Mouse (Mus musculus) midbrain, embryonic 16.5 days (tissue): ENCODE data around the gene Col27a1. TPM values are rescaled to one million over a fixed set of nuclear protein-coding genes. Genes with fewer than 3 reads are reported as not detected.
A peak's percentile ranks its signal among the peaks of the same experiment; 100 is the strongest.

Experiments used
- ATAC-seq: fragments of 200-750 bp; cut with Nextera tagmentation; 2 replicates; pipeline ENCODE4 v1.8.0; 2017; ENCODE audit warnings: moderate TSS enrichment
- H3K27ac ChIP-seq: fragments of 300-500 bp; sonication (generic); 2 replicates; pipeline ENCODE4 v1.5.1; 2014; ENCODE audit warnings: mild to moderate bottlenecking, low read length, mixed read lengths
- H3K27me3 ChIP-seq: fragments of 300-500 bp; sonication (generic); 2 replicates; pipeline ENCODE4 v1.6.1; 2014; ENCODE audit warnings: low read depth, low read length, mixed read lengths; ENCODE audit not compliant: control insufficient read depth, insufficient read depth
- H3K36me3 ChIP-seq: fragments of 300-500 bp; sonication (generic); 2 replicates; pipeline ENCODE4 v1.6.1; 2014; ENCODE audit warnings: mild to moderate bottlenecking, low read length, moderate library complexity, mixed read lengths; ENCODE audit not compliant: control insufficient read depth, insufficient read depth
- H3K4me1 ChIP-seq: fragments of 300-500 bp; sonication (generic); 2 replicates; pipeline ENCODE4 v1.6.1; 2014; ENCODE audit warnings: mild to moderate bottlenecking, low read length, mixed read lengths; ENCODE audit not compliant: control insufficient read depth, insufficient read depth
- H3K4me2 ChIP-seq: fragments of 300-500 bp; sonication (generic); 2 replicates; pipeline ENCODE4 v1.6.1; 2014; ENCODE audit warnings: mild to moderate bottlenecking, low read length, mixed read lengths
- H3K4me3 ChIP-seq: fragments of 300-500 bp; sonication (generic); 2 replicates; pipeline ENCODE4 v1.5.1; 2014; ENCODE audit warnings: low read depth, mild to moderate bottlenecking, low read length, moderate library complexity, mixed read lengths
- H3K9ac ChIP-seq: fragments of 300-500 bp; sonication (generic); 2 replicates; pipeline ENCODE4 v1.6.1; 2014; ENCODE audit warnings: low read depth, low read length, mixed read lengths
- H3K9me3 ChIP-seq: fragments of 300-500 bp; sonication (generic); replicated peaks from 2 replicates; pipeline ENCODE4 v1.6.1; 2014; ENCODE audit warnings: mild to moderate bottlenecking, low read length, mixed read lengths; ENCODE audit not compliant: control insufficient read depth, poor library complexity, severe bottlenecking
- WGBS: fragments of 180-500 bp; shearing (Covaris S2); extraction: QIAGEN DNeasy Blood & Tissue Kit; methylation state at CpG from one replicate; pipeline ENCODE4 v1.1.7; 2014; 5-methylcytosine and 5-hydroxymethylcytosine counted together
- polyA plus RNA-seq: library from polyadenylated mRNA; unstranded; fragments of >200 nt; fragmentation: Nextera tagmentation; extraction: Ambion mirVana; gene quantifications from 2 replicates; pipeline ENCODE4 v1.2.1, GENCODE M21; 2015

The Col27a1 gene
- polyA plus RNA-seq, 1 experiment from 2014 or later, result 1.6 TPM

GRCm38 (mm10) chr4:63231121-63231520, 17.3 kb downstream of the Col27a1 start:
- Histone ChIP-seq H3K9ac (no peak overlapping the region), H3K4me2 (no peak overlapping the region), H3K4me1 (peaks cover 22% of the 10 kb centered on the region), H3K9me3 (no peaks in the 10 kb centered on the region), H3K27ac (no peak overlapping the region), H3K36me3 (no peaks in the 10 kb centered on the region), H3K27me3 (no peaks in the 10 kb centered on the region), H3K4me3 (no peak overlapping the region)
- WGBS, result 39% methylated on average over 1 of the region's 1 CpGs
- no peak for ATAC-seq

DNA sequence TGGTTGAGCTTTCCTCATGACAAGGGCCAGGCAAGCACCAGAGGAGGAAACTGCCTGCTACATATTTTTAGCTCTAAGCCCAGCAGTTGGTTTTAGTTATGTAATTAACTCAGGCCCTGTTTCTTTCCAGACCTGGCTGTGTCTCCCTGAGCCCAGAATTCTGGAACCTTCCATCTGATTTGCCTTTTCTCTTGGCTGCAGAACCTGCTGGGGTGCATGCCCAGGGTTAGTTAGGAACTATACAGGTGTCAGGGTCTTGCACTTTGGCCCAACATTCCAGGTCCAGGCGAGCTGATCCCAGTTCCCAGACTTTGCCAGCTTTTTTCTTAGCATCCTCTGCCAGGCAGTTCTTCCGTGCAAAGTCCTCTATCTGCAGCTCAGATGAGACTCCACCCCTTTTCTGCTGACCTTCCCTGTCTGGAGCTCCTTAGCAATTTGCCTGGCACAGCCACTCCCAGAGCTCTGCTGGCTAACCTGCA, 18.8 kb downstream of the Col27a1 start:
- Histone ChIP-seq H3K36me3 (no peaks in the 10 kb centered on the region), H3K9ac (no peak overlapping the region), H3K9me3 (no peaks in the 10 kb centered on the region), H3K27ac (no peak overlapping the region), H3K4me1 (peaks cover 19% of the 10 kb centered on the region), H3K4me3 (no peak overlapping the region), H3K4me2 (no peak overlapping the region), H3K27me3 (no peaks in the 10 kb centered on the region)
- ATAC-seq, result no peak
- WGBS, result 61% methylated on average over 2 of the region's 2 CpGs

DNA sequence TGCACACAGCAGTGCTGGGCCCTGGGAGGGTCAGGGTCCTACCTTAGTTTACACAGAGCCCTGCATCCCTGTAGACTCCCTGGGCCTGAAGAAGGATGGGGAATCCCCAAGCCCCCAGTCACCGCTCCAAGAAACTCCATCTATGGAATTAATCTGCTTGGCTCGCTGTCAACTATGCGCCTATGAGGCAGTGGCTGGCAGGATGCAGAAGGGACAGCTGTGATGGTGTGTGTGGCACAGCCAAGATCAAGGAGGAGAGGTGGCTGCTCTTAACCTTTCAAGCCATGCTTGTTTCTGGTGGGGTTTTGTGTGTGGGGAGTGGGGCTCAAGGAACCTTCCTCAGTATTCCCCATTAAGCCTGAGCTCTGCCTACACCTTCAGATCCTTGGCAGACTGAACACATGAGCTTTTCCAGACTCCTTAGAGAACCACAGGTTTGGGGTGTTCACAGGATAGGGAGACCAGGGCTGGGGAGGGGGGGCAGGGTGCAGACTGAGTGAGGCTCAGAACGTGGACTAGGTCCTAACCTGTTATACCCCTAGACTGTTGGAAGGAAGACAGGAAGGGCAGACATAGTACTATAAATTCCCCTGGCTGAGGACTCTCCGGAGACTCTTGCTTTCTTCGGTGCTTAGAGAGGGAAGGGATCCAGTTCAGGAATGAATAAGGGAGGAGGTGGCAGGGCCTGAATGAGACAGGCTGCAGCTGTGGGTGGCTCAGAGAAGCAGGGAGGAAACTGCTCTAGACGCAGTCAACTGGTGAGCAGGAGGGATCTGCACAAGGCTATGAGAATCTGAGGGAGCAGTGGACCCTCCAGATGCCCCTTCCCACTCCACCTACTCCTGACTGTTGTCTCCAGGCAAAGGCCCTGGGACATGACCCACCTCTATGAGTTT, 20.0 kb downstream of the Col27a1 start:
- Histone ChIP-seq H3K27ac (no peak overlapping the region), H3K36me3 (no peaks in the 10 kb centered on the region), H3K27me3 (no peaks in the 10 kb centered on the region), H3K4me3 (no peak overlapping the region), H3K9ac (no peak overlapping the region), H3K9me3 (no peaks in the 10 kb centered on the region), H3K4me2 (no peak overlapping the region), H3K4me1 (peaks cover 24% of the 10 kb centered on the region)
- 68% methylated on average over 7 of the region's 7 CpGs for WGBS
- ATAC-seq, result no peak

- H3K27me3 ChIP-seq, result no peaks in the 10 kb centered on the region
- no peaks in the 10 kb centered on the region for H3K9me3 ChIP-seq
- no peak overlapping the region for H3K4me2 ChIP-seq
- H3K36me3 ChIP-seq, result no peaks in the 10 kb centered on the region
- no peak overlapping the region for H3K4me3 ChIP-seq
- 85% methylated on average over 5 of the region's 5 CpGs for WGBS
- peaks cover 17% of the 10 kb centered on the region for H3K4me1 ChIP-seq
- no peak overlapping the region for H3K9ac ChIP-seq
- H3K27ac ChIP-seq, result no peak overlapping the region
- no peak for ATAC-seq
These were observed 21.0 kb downstream of the Col27a1 start for GRCm38 (mm10) chr4:63234852-63235251.

GRCm38 (mm10) chr4:63236235-63236634, 22.4 kb downstream of the Col27a1 start:
- Histone ChIP-seq H3K27ac (no peak overlapping the region), H3K4me3 (no peak overlapping the region), H3K9ac (no peak overlapping the region), H3K36me3 (no peaks in the 10 kb centered on the region), H3K9me3 (peaks cover 6% of the 10 kb centered on the region; the same call in 1 of the 2 replicates), H3K27me3 (no peaks in the 10 kb centered on the region), H3K4me2 (no peak overlapping the region), H3K4me1 (peaks cover 7% of the 10 kb centered on the region)
- WGBS, result 51% methylated on average over 2 of the region's 2 CpGs
- ATAC-seq, result no peak

DNA sequence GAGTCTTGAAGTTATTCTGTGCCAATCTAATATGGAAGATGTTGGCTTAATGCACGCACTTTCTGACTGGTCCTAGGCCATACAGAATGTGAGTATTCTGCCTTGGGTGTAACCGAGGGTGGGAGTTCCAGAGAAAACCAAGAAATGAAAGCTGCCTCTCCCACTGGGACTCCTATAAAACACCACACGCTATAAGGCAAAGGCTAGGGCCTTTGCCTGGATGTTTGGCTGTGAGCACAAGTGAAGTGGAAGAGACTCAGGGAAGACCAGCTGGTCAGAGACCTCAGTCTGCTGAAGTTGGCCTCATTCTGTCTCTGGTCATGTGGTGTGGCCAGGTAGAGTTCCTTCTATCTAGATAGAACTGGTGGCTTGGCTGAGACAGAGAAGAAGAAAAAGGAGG, 23.4 kb downstream of the Col27a1 start:
- Histone ChIP-seq H3K4me3 (no peak overlapping the region), H3K4me2 (no peak overlapping the region), H3K9ac (no peak overlapping the region), H3K27me3 (no peaks in the 10 kb centered on the region), H3K9me3 (peaks cover 6% of the 10 kb centered on the region; the same call in 1 of the 2 replicates), H3K4me1 (peaks cover 7% of the 10 kb centered on the region), H3K36me3 (no peaks in the 10 kb centered on the region), H3K27ac (no peak overlapping the region)
- 85% methylated on average over 3 of the region's 3 CpGs for WGBS
- ATAC-seq, result no peak

- WGBS, result 65% methylated on average over 7 of the region's 7 CpGs
- H3K9ac ChIP-seq, result no peak overlapping the region
- H3K27me3 ChIP-seq, result no peaks in the 10 kb centered on the region
- no peak overlapping the region for H3K4me2 ChIP-seq
- no peak for ATAC-seq
- H3K9me3 ChIP-seq, result peaks cover 6% of the 10 kb centered on the region; the same call in 1 of the 2 replicates
- no peak overlapping the region for H3K27ac ChIP-seq
- H3K4me3 ChIP-seq, result no peak overlapping the region
- no peaks in the 10 kb centered on the region for H3K36me3 ChIP-seq
- peaks cover 7% of the 10 kb centered on the region for H3K4me1 ChIP-seq
These were observed 24.3 kb downstream of the Col27a1 start for GRCm38 (mm10) chr4:63238141-63238540.

- H3K9ac ChIP-seq, result no peak overlapping the region
- H3K9me3 ChIP-seq, result peaks cover 6% of the 10 kb centered on the region; the same call in 1 of the 2 replicates
- 49% methylated on average over 5 of the region's 5 CpGs for WGBS
- no peak overlapping the region for H3K27ac ChIP-seq
- H3K4me2 ChIP-seq, result no peak overlapping the region
- ATAC-seq, result peak; percentile 41; the same call in 1 of the 2 replicates
- no peaks in the 10 kb centered on the region for H3K27me3 ChIP-seq
- peaks cover 7% of the 10 kb centered on the region for H3K4me1 ChIP-seq
- H3K4me3 ChIP-seq, result no peak overlapping the region
- H3K36me3 ChIP-seq, result no peaks in the 10 kb centered on the region
These were observed 24.9 kb downstream of the Col27a1 start for GRCm38 (mm10) chr4:63238722-63239121.

GRCm38 (mm10) chr4:63241031-63241430, 27.2 kb downstream of the Col27a1 start:
- no peak overlapping the region for H3K4me3 ChIP-seq
- H3K4me1 ChIP-seq, result peaks cover 7% of the 10 kb centered on the region
- H3K36me3 ChIP-seq, result no peaks in the 10 kb centered on the region
- 93% methylated on average over 3 of the region's 3 CpGs for WGBS
- H3K27ac ChIP-seq, result no peak overlapping the region
- H3K9me3 ChIP-seq, result peaks cover 6% of the 10 kb centered on the region; the same call in 1 of the 2 replicates
- no peaks in the 10 kb centered on the region for H3K27me3 ChIP-seq
- H3K9ac ChIP-seq, result no peak overlapping the region
- ATAC-seq, result no peak
- H3K4me2 ChIP-seq, result no peak overlapping the region
